Mouse (Mus musculus): ENCODE results near the gene Tmem181a.
"Not testable (repeated sequence)": the region's sequence is repeated elsewhere in the genome, so short reads cannot be mapped to it uniquely, and the experiment has no call there.

Gene Tmem181a

GRCm38 (mm10) chr17:6256400-6257069, at the start of gene Tmem181a:
Gene Tmem181a, plus strand, starts transcription at chr17:6256860.
- DNase-seq, result not testable (repeated sequence)

GRCm38 (mm10) chr17:6211721-6212120, 44.9 kb upstream of the Tmem181a start:
- DNase-seq, result no peak

- no peak for DNase-seq
These were observed 41.0 kb upstream of the Tmem181a start for GRCm38 (mm10) chr17:6215640-6216039.

DNA sequence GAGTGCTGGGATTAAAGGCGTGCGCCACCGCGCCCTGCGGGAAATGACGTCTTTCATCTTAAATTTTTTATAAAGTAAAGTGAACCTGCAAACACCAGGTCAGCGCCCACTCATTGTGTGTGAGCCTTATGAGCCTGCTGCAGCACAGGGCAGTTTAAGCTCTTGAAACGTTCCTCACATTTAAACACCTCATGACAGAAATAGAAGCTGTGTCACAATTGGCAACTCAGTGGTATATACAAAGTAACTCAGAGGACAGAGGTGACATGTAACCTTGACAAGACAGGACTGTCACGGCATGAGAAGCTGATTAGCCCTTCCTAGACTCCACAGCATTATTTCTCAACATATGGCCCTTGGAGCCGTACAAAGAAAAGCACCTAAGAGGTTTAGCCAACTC, 40.1 kb upstream of the Tmem181a start:
- DNase-seq, result no peak

DNA sequence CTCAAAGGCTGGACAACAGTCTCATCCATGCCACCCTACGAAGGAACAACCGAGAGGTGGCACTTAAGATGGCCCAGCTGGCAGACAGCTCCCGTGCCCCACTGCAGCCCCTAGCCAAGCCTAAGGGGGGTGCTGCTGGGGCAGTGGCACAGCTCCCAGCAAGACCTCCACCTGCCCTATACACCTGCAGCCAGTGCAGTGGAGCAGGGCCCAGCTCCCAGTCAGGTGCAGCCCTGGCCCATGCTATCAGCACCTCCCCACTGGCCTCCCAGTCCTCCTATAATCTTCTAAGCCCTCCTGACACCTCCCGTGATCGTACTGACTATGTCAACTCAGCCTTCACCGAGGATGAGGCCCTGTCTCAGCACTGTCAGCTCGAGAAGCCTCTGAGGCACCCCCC, 24.0 kb upstream of the Tmem181a start:
- not testable (repeated sequence) for DNase-seq

DNA sequence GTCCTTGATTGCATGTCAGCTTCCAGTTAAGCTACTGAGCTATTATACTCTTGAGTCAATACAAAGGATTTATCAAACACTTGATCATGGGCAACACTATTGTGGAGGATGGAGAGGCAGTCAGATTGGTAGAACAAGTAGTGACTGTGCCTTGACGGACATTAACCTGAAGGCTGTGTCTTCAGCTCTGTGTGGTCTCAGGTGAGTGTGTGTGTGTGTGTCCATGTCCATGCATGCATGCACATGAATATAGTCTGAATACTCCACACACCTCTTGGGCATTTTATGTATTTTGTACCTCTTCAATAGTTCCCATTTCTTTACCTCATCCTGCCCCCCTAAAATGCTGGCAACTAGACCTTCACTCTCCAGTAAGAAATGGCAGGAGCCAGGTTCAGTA, 5.4 kb upstream of the Tmem181a start:
- not testable (repeated sequence) for DNase-seq

DNA sequence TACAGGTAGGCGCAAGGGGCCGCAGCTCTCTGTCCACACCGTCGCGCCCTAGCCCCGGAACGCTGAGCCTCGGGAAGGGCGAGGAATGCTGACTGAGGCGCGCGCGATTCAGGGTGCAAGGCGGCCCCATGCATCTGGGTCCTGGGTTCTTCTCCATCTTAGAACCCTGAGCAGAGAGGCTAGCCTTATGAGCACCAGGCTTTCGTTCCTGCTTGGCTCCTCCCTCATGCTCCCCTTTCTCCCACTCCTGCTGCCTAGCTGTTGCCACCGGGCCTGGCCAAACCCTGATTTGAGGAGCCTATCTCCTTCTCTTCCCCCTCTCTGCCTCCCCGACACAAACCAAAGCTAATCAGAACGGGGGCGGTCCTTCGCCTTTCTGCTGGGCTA, 403 bp downstream of the Tmem181a start:
- peak; percentile 84 for DNase-seq

DNA sequence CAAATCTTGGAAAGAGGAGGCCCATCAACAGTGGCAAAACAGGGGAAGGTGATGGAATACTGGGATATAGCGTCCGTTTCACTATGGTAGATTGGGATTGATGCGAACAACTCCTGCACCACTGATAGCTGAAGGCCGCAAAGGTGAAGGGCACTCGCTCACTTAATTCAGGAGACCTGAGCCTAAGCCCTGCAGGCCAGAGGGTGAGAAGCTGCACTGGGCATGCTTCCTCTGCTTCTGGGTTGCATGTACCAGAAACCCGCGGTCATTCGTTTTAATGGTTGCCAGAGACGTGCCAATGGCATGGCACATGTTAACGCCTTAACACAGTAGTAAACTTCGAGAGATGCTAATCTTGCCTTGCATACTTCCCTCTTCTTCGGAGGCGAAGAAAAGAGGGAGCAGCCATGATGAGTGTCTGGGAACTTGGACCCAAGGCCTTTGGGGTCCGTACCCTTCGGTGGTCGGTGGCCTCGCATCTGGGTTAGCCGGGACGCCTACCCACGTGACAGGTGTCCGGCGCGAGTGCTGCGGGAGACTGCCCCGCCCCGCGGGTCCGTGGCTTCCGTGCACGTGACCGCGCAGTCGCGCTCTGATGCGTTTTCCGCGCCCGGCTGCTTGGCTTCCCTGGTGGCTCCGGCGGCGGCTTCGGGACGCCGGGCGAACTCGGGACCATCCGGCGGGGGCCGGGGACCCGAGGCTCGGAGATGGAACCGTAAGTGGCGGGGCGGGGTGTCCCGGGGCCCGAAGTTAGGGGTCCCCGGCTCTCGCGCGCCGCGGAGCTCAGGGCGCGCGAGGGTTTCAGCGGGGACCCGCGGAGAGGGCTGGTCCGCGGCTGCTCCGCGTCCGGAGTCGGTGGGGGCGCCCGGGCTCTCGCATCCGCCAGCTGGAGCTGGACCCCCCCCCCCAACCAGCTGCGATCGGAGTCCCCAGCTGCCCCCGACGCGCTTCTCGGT, 13.5 kb downstream of the Tmem181a start:
- not testable (repeated sequence) for DNase-seq

DNA sequence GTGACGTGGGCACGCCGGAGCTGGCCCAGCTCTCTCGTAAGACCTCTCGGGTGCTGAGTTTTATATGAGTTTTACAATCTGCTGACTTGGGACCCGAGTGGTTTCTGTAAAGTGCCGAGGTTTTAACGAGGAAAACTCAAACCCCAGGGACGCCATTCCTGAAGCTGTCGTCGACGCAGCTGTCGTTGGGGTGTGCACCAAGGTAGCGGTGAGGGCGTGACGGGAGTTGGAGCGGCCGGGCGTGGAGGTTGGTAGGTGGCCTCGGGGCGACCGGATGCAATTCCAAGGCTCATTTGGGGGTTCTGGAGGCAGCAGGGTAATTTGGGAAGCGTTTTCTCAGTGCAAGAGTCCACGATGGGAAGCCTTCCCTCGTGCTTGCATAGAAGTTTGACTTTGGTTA, 14.2 kb downstream of the Tmem181a start:
- not testable (repeated sequence) for DNase-seq

- not testable (repeated sequence) for DNase-seq
These were observed 15.3 kb downstream of the Tmem181a start for GRCm38 (mm10) chr17:6271970-6272369.

DNA sequence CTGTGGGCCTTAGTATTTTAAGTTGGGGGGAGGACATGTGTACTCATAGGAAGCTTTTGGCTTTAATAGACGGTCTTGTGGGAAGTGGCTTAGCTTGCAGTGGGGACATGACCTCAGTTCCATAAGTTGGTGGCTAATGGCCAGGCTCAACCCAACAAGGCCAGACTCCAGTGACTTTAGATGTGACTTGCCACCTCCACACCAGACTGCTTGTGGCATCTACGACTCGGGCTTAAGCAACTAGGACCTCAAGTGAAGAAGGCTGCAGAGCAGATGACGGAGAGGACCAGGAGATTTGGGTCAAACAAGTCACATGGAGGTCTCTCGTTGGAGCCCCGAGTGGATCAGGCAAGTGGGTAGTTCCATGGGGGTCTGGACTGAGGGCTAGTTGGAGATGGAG, 18.0 kb downstream of the Tmem181a start:
- DNase-seq, result not testable (repeated sequence)

DNA sequence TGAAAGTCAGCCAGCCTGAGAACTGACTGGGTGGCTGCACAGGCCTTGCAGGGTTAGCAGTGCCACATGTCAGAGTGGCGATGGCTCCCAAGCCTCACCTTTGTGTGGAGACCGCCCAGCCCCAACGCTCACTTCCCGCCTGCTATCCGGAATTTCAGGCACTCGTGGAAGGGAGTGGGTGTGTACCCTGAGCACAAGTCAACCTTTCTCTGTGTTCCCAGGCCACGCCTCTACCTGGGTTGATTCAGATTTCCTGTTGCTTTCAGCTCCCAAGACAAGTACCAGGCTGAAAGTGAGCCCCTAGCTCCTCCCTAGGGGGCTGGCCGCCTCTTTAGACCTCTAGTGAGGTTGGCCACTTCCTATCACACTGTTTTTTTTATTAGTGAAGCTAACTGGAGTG, 22.5 kb downstream of the Tmem181a start:
- not testable (repeated sequence) for DNase-seq

DNA sequence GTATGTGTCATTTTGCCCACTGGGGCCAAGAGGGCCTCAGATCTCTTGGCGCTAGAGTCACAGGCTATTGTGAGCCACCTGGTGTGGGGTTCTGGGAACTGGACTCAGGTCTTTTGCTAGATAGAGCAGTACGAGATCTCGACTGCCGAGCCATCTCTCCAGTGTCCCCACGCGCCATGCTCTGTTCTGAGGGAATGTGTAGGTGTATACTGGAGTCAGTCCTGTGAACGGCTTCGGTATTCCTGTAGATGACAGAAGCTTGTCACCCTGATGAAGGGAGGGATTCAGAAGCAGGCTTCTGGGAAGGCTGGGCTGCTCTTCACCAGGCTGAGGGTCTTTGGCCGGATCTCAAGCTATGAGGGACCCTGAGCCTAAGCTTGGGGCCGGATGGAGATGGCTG, 23.1 kb downstream of the Tmem181a start:
- not testable (repeated sequence) for DNase-seq

- not testable (repeated sequence) for DNase-seq
These were observed 23.9 kb downstream of the Tmem181a start for GRCm38 (mm10) chr17:6280513-6280912.

GRCm38 (mm10) chr17:6283137-6283536, 26.5 kb downstream of the Tmem181a start:
- not testable (repeated sequence) for DNase-seq

DNA sequence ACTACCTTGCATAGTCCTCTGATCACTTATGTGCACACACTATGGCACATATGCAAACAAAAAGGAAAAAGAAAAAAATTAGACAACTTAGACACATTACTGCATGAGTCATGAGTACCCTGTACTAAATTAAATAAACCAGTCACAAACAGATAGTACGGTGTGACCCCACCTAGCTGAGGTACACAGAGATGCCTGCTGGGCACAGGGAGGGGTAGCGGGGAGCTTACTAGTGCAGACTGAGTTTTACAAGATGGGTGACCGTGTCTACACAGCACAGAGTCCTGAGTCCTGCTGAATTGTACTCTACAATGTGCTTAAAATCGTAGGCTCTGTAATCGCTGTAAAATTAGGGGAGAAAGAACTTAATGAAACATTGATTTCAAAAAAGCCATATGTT, 29.5 kb downstream of the Tmem181a start:
- DNase-seq, result not testable (repeated sequence)

GRCm38 (mm10) chr17:6289045-6289444, 32.4 kb downstream of the Tmem181a start:
- DNase-seq, result not testable (repeated sequence)

- DNase-seq, result not testable (repeated sequence)
These were observed 37.2 kb downstream of the Tmem181a start for GRCm38 (mm10) chr17:6293882-6294281.

DNA sequence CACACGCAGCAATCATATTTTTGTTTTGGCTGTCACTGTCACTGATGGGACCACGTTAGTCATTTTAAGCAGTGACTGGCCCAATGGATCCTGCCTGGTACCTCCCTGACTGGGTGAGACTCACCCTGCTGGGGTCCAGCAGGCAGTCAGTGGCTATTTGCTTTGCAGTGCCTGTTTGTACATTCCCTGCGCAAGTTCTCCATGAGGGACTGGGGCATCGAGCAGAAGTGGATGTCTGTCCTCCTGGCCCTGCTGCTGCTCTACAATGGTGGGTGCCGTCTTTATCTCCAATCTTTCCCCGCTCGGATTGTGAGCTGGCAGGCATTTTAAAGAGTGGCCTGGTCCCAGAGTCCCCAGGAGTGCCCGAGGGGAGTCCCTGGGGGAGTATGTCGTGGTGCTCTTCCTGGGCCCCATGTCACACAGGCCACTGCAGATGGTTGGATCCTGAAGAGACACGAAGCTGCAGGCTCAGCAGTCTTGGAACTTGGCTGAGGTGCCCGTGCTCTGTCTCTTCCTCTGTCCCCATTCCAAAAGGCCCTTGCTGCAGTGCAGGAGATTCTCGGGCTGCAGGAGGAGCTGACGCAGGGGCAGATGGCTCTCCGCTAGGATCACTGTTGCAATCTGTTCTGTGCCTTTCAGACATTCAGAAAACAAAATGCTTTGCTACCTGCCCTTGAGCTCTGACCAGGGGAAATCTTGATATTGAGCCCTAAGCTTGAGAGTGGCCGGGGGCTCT, 40.6 kb downstream of the Tmem181a start:
- DNase-seq, result peak; percentile 68

DNA sequence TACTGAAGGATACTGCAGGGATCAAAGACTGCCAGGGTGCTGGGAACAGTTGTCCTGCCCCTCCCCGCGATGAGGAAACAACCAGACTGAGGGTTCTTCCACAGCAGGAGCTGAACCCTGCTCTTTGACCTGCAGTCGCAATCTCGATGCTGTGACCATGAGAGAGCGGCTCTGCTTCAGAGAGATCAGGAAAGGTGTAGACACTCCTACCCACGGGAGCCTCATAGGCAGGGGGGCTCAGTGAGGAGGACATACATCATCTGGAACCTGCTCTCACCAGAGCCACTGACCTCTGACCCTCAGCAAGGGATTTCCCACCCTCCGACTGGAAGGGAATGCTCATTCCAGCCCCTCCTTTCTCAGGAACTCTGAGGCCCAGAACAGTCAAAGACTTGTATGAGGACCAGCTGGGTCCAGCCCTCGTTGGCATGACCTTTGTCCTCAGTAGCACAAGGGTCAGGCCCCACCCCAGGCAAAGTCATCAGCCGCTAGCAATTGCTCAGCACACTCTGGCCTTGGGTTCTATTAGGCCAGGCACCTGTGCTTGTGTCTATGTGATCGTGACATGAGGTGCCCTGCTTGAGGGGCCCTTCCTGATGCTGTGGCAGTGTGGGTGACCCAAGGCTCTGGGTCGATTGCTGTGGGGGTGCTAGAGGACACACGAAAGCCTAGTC, 43.7 kb downstream of the Tmem181a start:
- DNase-seq, result not testable (repeated sequence)

- DNase-seq, result not testable (repeated sequence)
These were observed 48.2 kb downstream of the Tmem181a start for GRCm38 (mm10) chr17:6304891-6305290.

DNA sequence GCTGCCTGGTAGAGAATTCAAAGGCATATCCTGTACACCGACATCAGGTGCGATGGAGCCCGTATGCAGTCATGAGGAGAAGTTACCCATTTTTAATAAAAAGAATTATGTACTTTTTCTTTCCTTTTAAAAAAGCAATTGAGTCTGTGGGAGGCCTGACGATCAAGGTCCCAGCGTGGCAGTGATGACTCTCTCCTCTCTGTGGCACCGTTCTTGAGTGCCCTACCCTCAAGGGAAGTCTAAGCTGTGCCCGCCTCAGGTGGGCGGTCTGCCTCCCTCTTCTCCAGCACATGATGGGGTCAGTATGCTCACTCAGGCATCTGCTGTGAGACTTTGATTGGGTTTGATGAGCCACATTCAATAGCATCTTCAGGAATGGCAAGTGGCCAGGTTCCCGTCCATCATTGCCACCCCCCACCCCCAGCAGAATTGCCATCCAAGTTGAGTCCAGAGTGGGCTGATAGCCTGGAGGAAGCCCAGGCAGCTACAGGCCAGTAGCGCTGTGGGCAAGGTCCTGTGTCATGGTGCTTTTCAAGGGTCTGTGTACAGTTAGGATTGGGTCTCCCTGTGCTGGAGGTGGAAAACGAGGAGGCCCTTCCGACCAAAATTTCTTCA, 49.1 kb downstream of the Tmem181a start:
- DNase-seq, result not testable (repeated sequence)
